Mouse (Mus musculus): ENCODE measurements around the gene Ttpal. TPM values are rescaled to one million over a fixed set of nuclear protein-coding genes. Genes with fewer than 3 reads are reported as not detected.
"Not testable (repeated sequence)": the region's sequence is repeated elsewhere in the genome, so short reads cannot be mapped to it uniquely, and the experiment has no call there.

The Ttpal gene
- polyA plus RNA-seq, 1 experiment from 2014 or later, result 10.4 TPM

GRCm38 (mm10) chr2:163645700-163646460 is 43.8 kb downstream of the Ttpal start:
- no peak for TF ChIP-seq CTCF (IDR thresholded peaks at IDR 0.05; ENCODE audit: low read depth)
- Histone ChIP-seq H3K27ac (ENCODE audit: low read depth, low read length) (peak overlapping the region; percentile 98; the same call in 1 of the 2 replicates), H3K4me1 (replicated peaks; ENCODE audit: control insufficient read depth, insufficient read depth, low read length) (peaks cover 8% of the 10 kb centered on the region; the same call in 1 of the 2 replicates), H3K4me3 (ENCODE audit: low read depth, low read length) (no peak overlapping the region), H3K36me3 (ENCODE audit: control insufficient read depth, insufficient read depth) (peaks cover 8% of the 10 kb centered on the region; the same call in 1 of the 2 replicates), H3K4me2 (replicated peaks; ENCODE audit: low read depth) (peak overlapping the region; percentile 63), H3K9ac (ENCODE audit: low read depth, low read length) (no peak overlapping the region), H3K9me3 (ENCODE audit: control insufficient read depth) (no peaks in the 10 kb centered on the region), H3K27me3 (replicated peaks; ENCODE audit: control insufficient read depth, insufficient read depth, low read length) (no peaks in the 10 kb centered on the region)
- WGBS, result 64% methylated on average over 11 of the region's 11 CpGs
- no peak for ATAC-seq

DNA sequence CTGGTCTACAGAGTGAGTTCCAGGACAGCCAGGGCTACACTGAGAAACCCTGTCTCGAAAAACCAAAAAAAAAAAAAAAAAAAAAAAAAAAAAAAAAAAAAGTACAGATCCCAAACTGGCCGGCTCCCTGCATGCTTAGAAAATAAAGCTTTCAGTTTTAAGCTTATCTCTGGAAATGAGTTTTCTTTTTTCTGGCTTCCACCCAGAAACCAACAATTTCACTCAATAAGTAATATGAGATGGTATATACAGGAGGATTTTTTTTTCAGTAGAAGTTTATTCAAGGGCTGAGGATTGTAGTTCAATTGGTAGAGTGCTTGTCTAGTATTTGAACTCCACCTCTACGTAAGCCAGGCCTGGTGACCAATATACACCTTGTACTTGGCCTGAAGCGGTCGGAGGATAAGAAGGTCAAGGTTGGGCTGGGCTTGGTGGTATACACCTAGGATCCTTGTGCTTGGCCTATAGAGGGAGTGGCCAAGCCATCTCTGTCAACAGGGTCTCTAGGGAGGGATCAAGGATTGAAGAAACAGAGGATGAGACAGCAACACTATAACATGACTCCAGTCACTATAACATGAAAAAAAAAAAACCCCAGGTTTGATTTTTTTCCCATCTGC is 44.5 kb downstream of the Ttpal start:
- no peaks in the 10 kb centered on the region for H3K27me3 ChIP-seq (replicated peaks; ENCODE audit: control insufficient read depth, insufficient read depth, low read length)
- H3K36me3 ChIP-seq (ENCODE audit: control insufficient read depth, insufficient read depth), result peaks cover 8% of the 10 kb centered on the region; the same call in 1 of the 2 replicates
- ATAC-seq, result no peak
- H3K4me1 ChIP-seq (replicated peaks; ENCODE audit: control insufficient read depth, insufficient read depth, low read length), result peaks cover 7% of the 10 kb centered on the region; the same call in 1 of the 2 replicates
- H3K9me3 ChIP-seq (ENCODE audit: control insufficient read depth), result no peaks in the 10 kb centered on the region
- TF ChIP-seq CTCF (IDR thresholded peaks at IDR 0.05; ENCODE audit: low read depth), result no peak
- no peak overlapping the region for H3K27ac ChIP-seq (ENCODE audit: low read depth, low read length)
- H3K4me2 ChIP-seq (replicated peaks; ENCODE audit: low read depth), result no peak overlapping the region
- 83% methylated on average over 5 of the region's 5 CpGs for WGBS
- H3K9ac ChIP-seq (ENCODE audit: low read depth, low read length), result no peak overlapping the region
- no peak overlapping the region for H3K4me3 ChIP-seq (ENCODE audit: low read depth, low read length)

- not testable (repeated sequence) for H3K4me1 ChIP-seq (replicated peaks; ENCODE audit: control insufficient read depth, insufficient read depth, low read length); H3K9me3 ChIP-seq (ENCODE audit: control insufficient read depth); H3K27ac ChIP-seq (ENCODE audit: low read depth, low read length); ATAC-seq; H3K4me3 ChIP-seq (ENCODE audit: low read depth, low read length); H3K4me2 ChIP-seq (replicated peaks; ENCODE audit: low read depth); H3K36me3 ChIP-seq (ENCODE audit: control insufficient read depth, insufficient read depth); H3K27me3 ChIP-seq (replicated peaks; ENCODE audit: control insufficient read depth, insufficient read depth, low read length); H3K9ac ChIP-seq (ENCODE audit: low read depth, low read length)
- 96% methylated on average over 8 of the region's 12 CpGs for WGBS
These were observed 53.6 kb downstream of the Ttpal start for GRCm38 (mm10) chr2:163655699-163656098.

- no peak overlapping the region for H3K9ac ChIP-seq (ENCODE audit: low read depth, low read length)
- no peak for ATAC-seq
- H3K27me3 ChIP-seq (replicated peaks; ENCODE audit: control insufficient read depth, insufficient read depth, low read length), result no peaks in the 10 kb centered on the region
- whole genome bisulfite sequencing, result 89% methylated on average over 2 of the region's 2 CpGs
- TF ChIP-seq CTCF (IDR thresholded peaks at IDR 0.05; ENCODE audit: low read depth), result no peak
- no peaks in the 10 kb centered on the region for H3K36me3 ChIP-seq (ENCODE audit: control insufficient read depth, insufficient read depth)
- no peak overlapping the region for H3K4me3 ChIP-seq (ENCODE audit: low read depth, low read length)
- H3K4me1 ChIP-seq (replicated peaks; ENCODE audit: control insufficient read depth, insufficient read depth, low read length), result peaks cover 8% of the 10 kb centered on the region; the same call in 1 of the 2 replicates
- H3K9me3 ChIP-seq (ENCODE audit: control insufficient read depth), result no peaks in the 10 kb centered on the region
- no peak overlapping the region for H3K27ac ChIP-seq (ENCODE audit: low read depth, low read length)
- 0 out of 2 replicates have a peak overlapping the region, but pooled peaks have one; percentile 59 for H3K4me2 ChIP-seq (replicated peaks; ENCODE audit: low read depth)
These were observed 55.4 kb downstream of the Ttpal start for GRCm38 (mm10) chr2:163657486-163657885.

- Histone ChIP-seq H3K4me1 (replicated peaks; ENCODE audit: control insufficient read depth, insufficient read depth, low read length) (peaks cover 8% of the 10 kb centered on the region; the same call in 1 of the 2 replicates), H3K9me3 (ENCODE audit: control insufficient read depth) (no peaks in the 10 kb centered on the region), H3K4me2 (replicated peaks; ENCODE audit: low read depth) (peak within 1 kb of the TSS; percentile 59), H3K9ac (ENCODE audit: low read depth, low read length) (peak within 1 kb of the TSS; percentile 60), H3K4me3 (ENCODE audit: low read depth, low read length) (peak within 1 kb of the TSS; percentile 60), H3K36me3 (ENCODE audit: control insufficient read depth, insufficient read depth) (no peaks in the 10 kb centered on the region), H3K27me3 (replicated peaks; ENCODE audit: control insufficient read depth, insufficient read depth, low read length) (no peaks in the 10 kb centered on the region), H3K27ac (ENCODE audit: low read depth, low read length) (peak within 1 kb of the TSS; percentile 70)
- WGBS, result under 1% methylated on average over 71 of the region's 71 CpGs
- ATAC-seq, result peak; percentile 86
- peak; percentile 48 for TF ChIP-seq CTCF (IDR thresholded peaks at IDR 0.05; ENCODE audit: low read depth)
These were observed 56.1 kb downstream of the Ttpal start, which contains the start of gene Pkig for GRCm38 (mm10) chr2:163657975-163658886. Gene Pkig (plus strand): TSS chr2:163658386.

All from intestine, postnatal 0 days (tissue).